Mouse (Mus musculus): ENCODE results near the gene 1500011B03Rik.
"Not testable (repeated sequence)": the region's sequence is repeated elsewhere in the genome, so short reads cannot be mapped to it uniquely, and the experiment has no call there.

GRCm38 (mm10) chr5:114840481-114840880, 17.2 kb upstream of the 1500011B03Rik start:
- not testable (repeated sequence) for TF ChIP-seq EP300, CTCF (IDR thresholded peaks at IDR 0.05; ENCODE audit: low read depth)

Data from liver, postnatal 0 days (tissue).